Mouse (Mus musculus) right cerebral cortex, adult 18-20 months (tissue): Measurements from ENCODE around the gene Ptgdr.
"Not testable (repeated sequence)": the region's sequence is repeated elsewhere in the genome, so short reads cannot be mapped to it uniquely, and the experiment has no call there.

Experiments
- DNase-seq: peaks from one replicate; pipeline ENCODE4 v3.0.0; 2022; ENCODE audit warnings: mixed read lengths

Ptgdr gene

GRCm38 (mm10) chr14:44858868-44859613, at the start of gene Ptgdr:
Gene Ptgdr, minus strand, starts transcription at chr14:44859375.
- no peak for DNase-seq

- DNase-seq: no peak
These were observed 48.6 kb upstream of the Ptgdr start for GRCm38 (mm10) chr14:44907774-44908173.

- no peak for DNase-seq
These were observed 45.0 kb upstream of the Ptgdr start for GRCm38 (mm10) chr14:44904199-44904598.

- not testable (repeated sequence) for DNase-seq
These were observed 42.6 kb upstream of the Ptgdr start for GRCm38 (mm10) chr14:44901735-44902134.

- no peak for DNase-seq
These were observed 32.4 kb upstream of the Ptgdr start for GRCm38 (mm10) chr14:44891387-44892132.

GRCm38 (mm10) chr14:44869686-44870085, 10.5 kb upstream of the Ptgdr start:
- DNase-seq: no peak

- DNase-seq: no peak
These were observed 6.5 kb upstream of the Ptgdr start for GRCm38 (mm10) chr14:44865661-44866060.

- no peak for DNase-seq
These were observed 3.9 kb upstream of the Ptgdr start for GRCm38 (mm10) chr14:44863086-44863485.

GRCm38 (mm10) chr14:44861161-44861560, 2.0 kb upstream of the Ptgdr start:
- no peak for DNase-seq

- DNase-seq: no peak
These were observed 803 bp downstream of the Ptgdr start for GRCm38 (mm10) chr14:44858372-44858771.

- DNase-seq: not testable (repeated sequence)
These were observed 8.5 kb downstream of the Ptgdr start for GRCm38 (mm10) chr14:44850637-44851036.

- DNase-seq: no peak
These were observed 11.4 kb downstream of the Ptgdr start for GRCm38 (mm10) chr14:44847740-44848139.

GRCm38 (mm10) chr14:44846558-44847263, 12.5 kb downstream of the Ptgdr start:
- no peak for DNase-seq

- DNase-seq: no peak
These were observed 15.1 kb downstream of the Ptgdr start for GRCm38 (mm10) chr14:44843768-44844755.

- DNase-seq: no peak
These were observed 20.5 kb downstream of the Ptgdr start for GRCm38 (mm10) chr14:44838685-44839084.

GRCm38 (mm10) chr14:44835132-44835531, 24.0 kb downstream of the Ptgdr start:
- no peak for DNase-seq

GRCm38 (mm10) chr14:44834134-44834533, 25.0 kb downstream of the Ptgdr start:
- DNase-seq: not testable (repeated sequence)

- DNase-seq: not testable (repeated sequence)
These were observed 26.1 kb downstream of the Ptgdr start for GRCm38 (mm10) chr14:44833096-44833495.

GRCm38 (mm10) chr14:44827736-44828135, 31.4 kb downstream of the Ptgdr start:
- DNase-seq: no peak

GRCm38 (mm10) chr14:44821177-44822057, 37.8 kb downstream of the Ptgdr start:
- DNase-seq: no peak

GRCm38 (mm10) chr14:44813152-44813551, 46.0 kb downstream of the Ptgdr start:
- DNase-seq: not testable (repeated sequence)
